Mouse (Mus musculus): ENCODE measurements around the gene Cers5. TPM values are rescaled to one million over a fixed set of nuclear protein-coding genes. Genes with fewer than 3 reads are reported as not detected.
"Not testable (repeated sequence)": the region's sequence is repeated elsewhere in the genome, so short reads cannot be mapped to it uniquely, and the experiment has no call there.

Gene Cers5
- 0.04 and 0.06 TPM in 2 replicates for polyA plus RNA-seq (2012)

- not testable (repeated sequence) for TF ChIP-seq GATA1 (IDR thresholded peaks at IDR 0.05; ENCODE audit: low read length)
Observed at GRCm38 (mm10) chr15:99772881-99772924, at the start of gene Cers5. TSS of gene Cers5 (minus strand) at chr15:99772885.

DNA sequence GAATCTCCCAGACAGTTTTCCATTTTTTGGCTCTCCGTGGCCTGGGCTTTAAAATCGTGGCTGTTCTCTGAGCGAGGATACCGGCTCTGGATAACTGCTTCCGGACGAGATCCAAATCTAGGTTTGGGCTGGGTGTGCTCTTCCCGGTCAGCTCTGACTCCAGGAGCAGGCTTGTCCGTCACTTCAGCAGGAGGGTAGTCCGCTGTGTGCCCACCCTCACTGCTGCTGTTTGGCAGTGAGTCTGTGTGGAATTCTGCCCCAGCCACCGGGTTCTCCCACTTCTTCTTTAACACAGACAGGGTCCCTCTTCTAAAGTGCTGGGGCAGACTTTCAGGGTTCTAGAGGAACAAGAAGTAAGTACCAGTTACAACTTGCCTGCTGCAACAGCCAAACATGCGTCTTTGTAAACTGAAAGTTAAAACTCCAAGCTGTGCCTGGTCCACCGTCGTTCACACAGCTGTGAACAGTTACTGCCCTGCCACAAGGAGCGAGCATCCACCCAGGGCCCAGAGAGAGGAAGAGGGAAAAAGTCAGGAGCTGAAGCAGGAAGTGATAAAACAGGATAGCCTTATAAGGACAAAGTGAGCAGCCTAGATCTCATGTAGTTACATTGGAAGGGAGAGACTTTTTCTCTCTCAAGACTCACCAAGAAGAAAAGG, 47.1 kb upstream of the Cers5 start:
- no peak for TF ChIP-seq GATA1 (IDR thresholded peaks at IDR 0.05; ENCODE audit: low read length)

- no peak for TF ChIP-seq GATA1 (IDR thresholded peaks at IDR 0.05; ENCODE audit: low read length)
Observed at GRCm38 (mm10) chr15:99819109-99819440, 46.4 kb upstream of the Cers5 start.

DNA sequence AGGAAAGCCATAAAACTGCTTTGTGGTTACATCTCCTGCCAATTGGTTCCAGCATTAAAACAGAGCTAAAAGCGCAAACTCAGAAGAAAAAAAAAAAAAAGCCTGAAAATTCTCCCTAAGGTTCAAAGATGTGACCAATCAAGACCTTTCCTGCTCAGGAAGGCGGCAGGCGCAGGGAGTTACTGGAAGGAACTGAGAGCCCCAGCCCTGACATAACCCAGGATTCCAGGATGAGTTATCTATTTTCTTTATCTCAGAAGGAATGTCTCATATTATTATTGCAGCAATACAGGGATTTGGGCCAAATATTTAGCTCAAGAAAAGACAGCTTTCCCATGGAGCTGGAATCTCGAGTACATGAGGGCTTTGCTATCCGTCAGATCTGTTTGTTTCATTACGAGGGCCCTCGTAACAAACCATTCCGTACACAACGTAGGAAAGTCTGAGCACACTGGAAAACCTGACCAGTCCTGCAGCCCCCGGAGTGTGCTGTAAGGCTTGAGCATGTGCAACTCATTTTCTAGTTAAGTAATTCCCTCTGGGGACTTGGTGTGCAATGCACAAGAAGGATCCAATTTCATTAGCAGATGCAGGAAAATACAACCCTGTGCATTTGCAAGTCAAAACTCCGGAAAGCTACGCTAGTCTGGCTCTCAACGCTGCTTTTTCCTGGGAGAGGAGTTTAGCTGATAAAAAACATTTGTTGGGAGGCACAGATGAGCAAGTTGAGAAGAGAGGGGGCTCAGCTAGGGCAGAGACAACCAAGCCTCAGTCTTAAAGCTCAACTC, 45.8 kb upstream of the Cers5 start:
- TF ChIP-seq GATA1 (IDR thresholded peaks at IDR 0.05; ENCODE audit: low read length) = no peak

GRCm38 (mm10) chr15:99817343-99818235, 44.9 kb upstream of the Cers5 start:
- TF ChIP-seq GATA1 (IDR thresholded peaks at IDR 0.05; ENCODE audit: low read length) = no peak

GRCm38 (mm10) chr15:99815999-99816398, 43.3 kb upstream of the Cers5 start:
- TF ChIP-seq GATA1 (IDR thresholded peaks at IDR 0.05; ENCODE audit: low read length) = no peak

GRCm38 (mm10) chr15:99814554-99815260, 42.0 kb upstream of the Cers5 start:
- no peak for TF ChIP-seq GATA1 (IDR thresholded peaks at IDR 0.05; ENCODE audit: low read length)

DNA sequence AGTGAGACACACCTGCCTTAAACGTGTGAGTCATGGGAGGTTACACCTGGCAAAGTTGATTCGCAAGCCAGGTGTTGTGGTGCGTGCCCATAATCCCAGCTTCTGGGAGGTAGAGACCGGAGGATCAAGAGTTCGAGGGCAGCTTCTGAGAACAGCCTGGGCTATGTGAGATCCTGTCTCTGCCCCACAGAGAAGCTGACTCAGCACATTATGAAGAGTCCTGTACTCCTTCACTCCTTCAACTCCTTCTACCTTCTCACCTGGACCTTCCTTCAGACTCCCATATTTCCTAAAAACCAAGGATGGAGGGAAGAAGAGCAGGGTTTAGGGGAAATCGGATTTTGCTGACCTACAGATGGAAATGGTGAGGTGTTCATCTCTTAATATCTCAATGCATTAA, 41.0 kb upstream of the Cers5 start:
- no peak for TF ChIP-seq GATA1 (IDR thresholded peaks at IDR 0.05; ENCODE audit: low read length)

- TF ChIP-seq GATA1 (IDR thresholded peaks at IDR 0.05; ENCODE audit: low read length) = no peak
Observed at GRCm38 (mm10) chr15:99812097-99812496, 39.4 kb upstream of the Cers5 start.

DNA sequence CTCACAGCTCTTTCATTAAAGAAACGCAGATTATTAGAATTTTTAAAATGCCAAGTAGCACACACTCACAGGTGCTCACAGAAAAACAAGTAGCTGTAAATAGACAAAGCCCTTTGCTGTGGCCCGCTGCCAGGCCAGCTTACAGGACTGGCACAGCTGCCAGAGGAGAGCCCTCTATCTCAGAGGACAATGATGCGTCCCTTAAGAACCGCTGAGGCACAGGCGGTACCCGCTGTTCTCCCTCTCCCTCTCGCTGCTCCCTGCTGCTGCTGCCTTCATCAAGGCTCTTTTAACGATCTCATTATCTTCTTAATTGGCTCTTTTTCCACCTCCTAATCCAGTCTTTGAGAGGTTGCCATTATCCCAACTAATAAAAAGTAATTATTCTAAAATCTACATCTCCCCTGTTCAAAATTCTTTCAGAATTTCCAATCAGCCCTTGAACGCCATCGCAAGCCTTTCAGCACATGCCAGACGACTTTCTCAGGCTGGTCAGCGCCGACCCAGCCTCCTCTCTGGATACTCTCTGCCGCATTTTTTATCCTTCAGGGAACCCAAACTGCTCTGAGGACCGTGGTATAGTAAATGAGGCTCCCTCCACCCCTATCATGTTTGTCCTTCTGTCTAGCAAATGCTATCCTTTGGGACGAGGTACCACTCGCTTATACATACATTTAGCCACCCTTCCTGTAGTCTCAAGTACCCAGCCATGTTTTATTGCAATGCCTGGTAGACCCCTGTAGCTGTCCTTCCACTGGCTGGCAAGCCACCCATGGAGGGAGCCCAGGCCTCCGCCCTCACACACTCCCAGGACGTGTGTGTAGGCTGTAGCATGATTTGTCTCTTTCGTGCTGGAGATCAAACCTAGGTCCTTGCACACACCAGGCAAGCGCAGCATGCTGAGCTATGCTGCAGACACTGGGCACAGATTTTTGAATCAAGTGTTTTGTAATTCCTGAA, 35.4 kb upstream of the Cers5 start:
- no peak for TF ChIP-seq GATA1 (IDR thresholded peaks at IDR 0.05; ENCODE audit: low read length)

- no peak for TF ChIP-seq GATA1 (IDR thresholded peaks at IDR 0.05; ENCODE audit: low read length)
Observed at GRCm38 (mm10) chr15:99806171-99806570, 33.5 kb upstream of the Cers5 start.

- no peak for TF ChIP-seq GATA1 (IDR thresholded peaks at IDR 0.05; ENCODE audit: low read length)
Observed at GRCm38 (mm10) chr15:99805673-99806072, 33.0 kb upstream of the Cers5 start.

DNA sequence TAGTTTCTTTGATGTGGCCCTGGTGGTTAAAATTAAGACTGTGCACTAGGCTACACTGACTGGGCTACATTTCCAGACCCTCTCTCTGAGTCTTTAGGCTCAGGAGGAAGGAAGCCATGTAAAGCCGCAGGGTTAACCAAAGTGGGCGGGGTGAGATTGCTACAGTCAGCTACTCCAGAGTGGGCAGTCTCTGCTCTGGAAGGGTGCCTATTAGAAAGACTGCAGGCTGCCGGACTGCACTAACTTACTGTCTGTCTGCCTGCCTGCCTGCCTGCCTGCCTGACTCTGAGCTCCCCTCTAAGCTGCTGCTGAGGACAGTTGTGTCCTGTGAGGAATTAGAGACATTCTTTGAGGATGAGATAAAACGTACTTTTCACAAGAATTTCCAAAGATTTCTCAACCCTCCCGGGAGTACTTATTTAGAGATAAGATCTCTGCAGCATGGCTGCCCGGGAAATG, 30.5 kb upstream of the Cers5 start:
- no peak for TF ChIP-seq GATA1 (IDR thresholded peaks at IDR 0.05; ENCODE audit: low read length)

GRCm38 (mm10) chr15:99801885-99802572, 29.3 kb upstream of the Cers5 start:
- TF ChIP-seq GATA1 (IDR thresholded peaks at IDR 0.05; ENCODE audit: low read length) = no peak

Measured in G1E-ER4 (cell line).